Mouse (Mus musculus) neural tube, embryonic 11.5 days (tissue): ENCODE data around the gene Oxct1. TPM values are rescaled to one million over a fixed set of nuclear protein-coding genes. Genes with fewer than 3 reads are reported as not detected.

ENCODE experiments used
- ATAC-seq: fragments of 200-750 bp; cut with Nextera tagmentation; 2 replicates; pipeline ENCODE4 v1.8.0; 2017; ENCODE audit warnings: moderate number of reproducible peaks, mild to moderate bottlenecking, moderate TSS enrichment, moderate library complexity; ENCODE audit not compliant: insufficient read depth, low FRiP score, low TSS enrichment
- DNase-seq: peaks from one replicate; pipeline ENCODE4 v3.0.0-alpha.2; 2015; ENCODE audit warnings: low spot score
- H3K27ac ChIP-seq: fragments of 300-500 bp; sonication (generic); 2 replicates; pipeline ENCODE4 v1.5.1; 2014; ENCODE audit warnings: low read depth, mild to moderate bottlenecking, low read length
- H3K27me3 ChIP-seq: fragments of 300-500 bp; sonication (generic); 2 replicates; pipeline ENCODE4 v1.6.1; 2014; ENCODE audit warnings: mild to moderate bottlenecking, low read length, mixed read lengths; ENCODE audit not compliant: control insufficient read depth, insufficient read depth
- H3K36me3 ChIP-seq: fragments of 300-500 bp; sonication (generic); 2 replicates; pipeline ENCODE4 v1.6.1; 2014; ENCODE audit warnings: mild to moderate bottlenecking, low read length, moderate library complexity, mixed read lengths; ENCODE audit not compliant: control insufficient read depth, insufficient read depth
- H3K4me1 ChIP-seq: fragments of 300-500 bp; sonication (generic); 2 replicates; pipeline ENCODE4 v1.6.1; 2014; ENCODE audit warnings: low read length, mixed read lengths; ENCODE audit not compliant: control insufficient read depth, insufficient read depth
- H3K4me2 ChIP-seq: fragments of 300-500 bp; sonication (generic); 2 replicates; pipeline ENCODE4 v1.6.1; 2014; ENCODE audit warnings: low read depth, mild to moderate bottlenecking, moderate library complexity
- H3K4me3 ChIP-seq: fragments of 300-500 bp; sonication (generic); 2 replicates; pipeline ENCODE4 v1.5.1; 2014; ENCODE audit warnings: low read depth, low read length
- H3K9ac ChIP-seq: fragments of 300-500 bp; sonication (generic); 2 replicates; pipeline ENCODE4 v1.6.1; 2014; ENCODE audit warnings: mild to moderate bottlenecking, low read length
- H3K9me3 ChIP-seq: fragments of 300-500 bp; sonication (generic); 2 replicates; pipeline ENCODE4 v1.6.1; 2016; ENCODE audit warnings: low read length; ENCODE audit not compliant: control insufficient read depth
- WGBS: fragments of 180-500 bp; shearing (Covaris S2); extraction: QIAGEN DNeasy Blood & Tissue Kit; methylation state at CpG from one replicate; pipeline ENCODE4 v1.1.7; 2014; 5-methylcytosine and 5-hydroxymethylcytosine counted together
- polyA plus RNA-seq: library from polyadenylated mRNA; unstranded; fragments of >200 nt; fragmentation: Nextera tagmentation; extraction: Ambion mirVana; gene quantifications from 2 replicates; pipeline ENCODE4 v1.2.1, GENCODE M21; 2014

Gene Oxct1
- polyA plus RNA-seq, 1 experiment from 2014 or later = 163 TPM

GRCm38 (mm10) chr15:4171600-4171999, 145.4 kb downstream of the Oxct1 start:
- ATAC-seq (no peak), DNase-seq (no peak)
- no peak overlapping the region for H3K4me3 ChIP-seq
- no peak overlapping the region for H3K9ac ChIP-seq
- no peak overlapping the region for H3K27ac ChIP-seq
- H3K27me3 ChIP-seq = no peaks in the 10 kb centered on the region
- H3K4me1 ChIP-seq = no peaks in the 10 kb centered on the region
- no peak overlapping the region for H3K4me2 ChIP-seq
- no peaks in the 10 kb centered on the region for H3K36me3 ChIP-seq
- no peaks in the 10 kb centered on the region for H3K9me3 ChIP-seq
- WGBS = 63% methylated on average over 2 of the region's 2 CpGs

GRCm38 (mm10) chr15:4197913-4198312, 171.7 kb downstream of the Oxct1 start:
- H3K4me3 ChIP-seq = no peak overlapping the region
- DNase-seq (no peak), ATAC-seq (peak; percentile 75; the same call in 1 of the 2 replicates)

More at GRCm38 (mm10) chr15:4197913-4198312, 171.7 kb downstream of the Oxct1 start:
- H3K9ac ChIP-seq = no peak overlapping the region
- no peaks in the 10 kb centered on the region for H3K4me1 ChIP-seq
- no peak overlapping the region for H3K27ac ChIP-seq
- no peaks in the 10 kb centered on the region for H3K36me3 ChIP-seq
- no peaks in the 10 kb centered on the region for H3K9me3 ChIP-seq
- no peaks in the 10 kb centered on the region for H3K27me3 ChIP-seq
- H3K4me2 ChIP-seq = no peak overlapping the region

Other genes starting within 250 kb of the Oxct1 start
- 4.8 and 4.9 TPM in 2 replicates for gene Fbxo4, start 46.8 kb upstream of the Oxct1 start, polyA plus RNA-seq
- 67.0 and 69.7 TPM in 2 replicates for gene AW549877, start 30.6 kb upstream of the Oxct1 start, polyA plus RNA-seq